Mouse (Mus musculus) kidney, embryonic 16.5 days (tissue): Measurements from ENCODE around the gene Tsc22d4. TPM values are rescaled to one million over a fixed set of nuclear protein-coding genes. Genes with fewer than 3 reads are reported as not detected.

ENCODE experiments used
- ATAC-seq: fragments of 200-750 bp; cut with Nextera tagmentation; 2 replicates; pipeline ENCODE4 v1.8.0; 2017; ENCODE audit warnings: moderate TSS enrichment; ENCODE audit not compliant: low FRiP score, low TSS enrichment
- H3K27ac ChIP-seq: fragments of 300-500 bp; sonication (generic); 2 replicates; pipeline ENCODE4 v1.5.1; 2014; ENCODE audit warnings: low read length
- H3K27me3 ChIP-seq: fragments of 300-500 bp; sonication (generic); 2 replicates; pipeline ENCODE4 v1.6.1; 2014; ENCODE audit warnings: low read length, control low read depth, mixed read lengths; ENCODE audit not compliant: insufficient read depth
- H3K36me3 ChIP-seq: fragments of 300-500 bp; sonication (generic); 2 replicates; pipeline ENCODE4 v1.6.1; 2014; ENCODE audit warnings: low read length, control low read depth, mixed read lengths; ENCODE audit not compliant: insufficient read depth
- H3K4me1 ChIP-seq: fragments of 300-500 bp; sonication (generic); 2 replicates; pipeline ENCODE4 v1.6.1; 2014; ENCODE audit warnings: low read length, control low read depth, mixed read lengths; ENCODE audit not compliant: insufficient read depth
- H3K4me2 ChIP-seq: fragments of 300-500 bp; sonication (generic); replicated peaks from 2 replicates; pipeline ENCODE4 v1.6.1; 2014; ENCODE audit warnings: low read depth, low read length
- H3K4me3 ChIP-seq: fragments of 300-500 bp; sonication (generic); 2 replicates; pipeline ENCODE4 v1.5.1; 2014; ENCODE audit warnings: mild to moderate bottlenecking, low read length
- H3K9ac ChIP-seq: fragments of 300-500 bp; sonication (generic); replicated peaks from 2 replicates; pipeline ENCODE4 v1.6.1; 2014; ENCODE audit warnings: low read length
- H3K9me3 ChIP-seq: fragments of 300-500 bp; sonication (generic); 2 replicates; pipeline ENCODE4 v1.6.1; 2016; ENCODE audit warnings: low read length, control low read depth
- WGBS: fragments of 180-500 bp; shearing (Covaris S2); extraction: QIAGEN DNeasy Blood & Tissue Kit; methylation state at CpG from one replicate; pipeline ENCODE4 v1.1.7; 2014; 5-methylcytosine and 5-hydroxymethylcytosine counted together
- polyA plus RNA-seq: library from polyadenylated mRNA; unstranded; fragments of >200 nt; fragmentation: Nextera tagmentation; extraction: Ambion mirVana; gene quantifications from 2 replicates; pipeline ENCODE4 v1.2.1, GENCODE M21; 2015

Gene Tsc22d4
- polyA plus RNA-seq, 1 experiment from 2014 or later: 129 TPM

GRCm38 (mm10) chr5:137786109-137786942 lies 40.8 kb downstream of the Tsc22d4 start:
- Histone ChIP-seq H3K36me3 (peaks cover 31% of the 10 kb centered on the region), H3K9me3 (no peaks in the 10 kb centered on the region), H3K9ac (peak overlapping the region; percentile 98), H3K4me1 (peaks cover 31% of the 10 kb centered on the region), H3K4me3 (peak overlapping the region; percentile 90), H3K27me3 (no peaks in the 10 kb centered on the region), H3K27ac (peak overlapping the region; percentile 99), H3K4me2 (peak overlapping the region; percentile 66)
- under 1% methylated on average over 79 of the region's 79 CpGs for WGBS
- peak; percentile 93 for ATAC-seq

GRCm38 (mm10) chr5:137787151-137787928 lies 41.8 kb downstream of the Tsc22d4 start, which contains the start of the genes Mepce and Zcwpw1:
TSS of gene Mepce (minus strand) at chr5:137787655.
TSS of gene Zcwpw1 (plus strand) at chr5:137787798.
- WGBS: under 1% methylated on average over 48 of the region's 48 CpGs
- ATAC-seq: peak; percentile 67

GRCm38 (mm10) chr5:137788171-137788570 lies 42.6 kb downstream of the Tsc22d4 start:
- Histone ChIP-seq H3K4me3 (peak overlapping the region; percentile 59), H3K4me2 (peak overlapping the region; percentile 66), H3K27me3 (no peaks in the 10 kb centered on the region), H3K9me3 (no peaks in the 10 kb centered on the region), H3K4me1 (peaks cover 25% of the 10 kb centered on the region), H3K27ac (no peak overlapping the region), H3K36me3 (peaks cover 13% of the 10 kb centered on the region), H3K9ac (peak overlapping the region; percentile 33; the same call in 1 of the 2 replicates)
- no peak for ATAC-seq
- WGBS: 69% methylated on average over 24 of the region's 24 CpGs

More at GRCm38 (mm10) chr5:137787151-137787928, 41.8 kb downstream of the Tsc22d4 start, which contains the start of the genes Mepce and Zcwpw1:
- peak within 1 kb of the TSS; percentile 99 for H3K27ac ChIP-seq
- H3K9ac ChIP-seq: peak within 1 kb of the TSS; percentile 98
- H3K4me2 ChIP-seq: peak within 1 kb of the TSS; percentile 66
- peak within 1 kb of the TSS; percentile 90 for H3K4me3 ChIP-seq
- H3K36me3 ChIP-seq: peaks cover 21% of the 10 kb centered on the region
- H3K4me1 ChIP-seq: peaks cover 31% of the 10 kb centered on the region
- H3K27me3 ChIP-seq: no peaks in the 10 kb centered on the region
- no peaks in the 10 kb centered on the region for H3K9me3 ChIP-seq

GRCm38 (mm10) chr5:137788946-137789531 lies 43.5 kb downstream of the Tsc22d4 start:
- ATAC-seq: no peak
- H3K9me3 ChIP-seq: no peaks in the 10 kb centered on the region
- peaks cover 16% of the 10 kb centered on the region for H3K4me1 ChIP-seq
- no peak overlapping the region for H3K4me2 ChIP-seq
- no peak overlapping the region for H3K9ac ChIP-seq
- H3K27ac ChIP-seq: no peak overlapping the region
- no peak overlapping the region for H3K4me3 ChIP-seq
- H3K27me3 ChIP-seq: no peaks in the 10 kb centered on the region
- WGBS: 93% methylated on average over 2 of the region's 2 CpGs
- peaks cover 8% of the 10 kb centered on the region for H3K36me3 ChIP-seq

- 0 out of 2 replicates have a peak, but pooled peaks cover 4% of the 10 kb centered on the region for H3K4me1 ChIP-seq
- no peak overlapping the region for H3K27ac ChIP-seq
- H3K27me3 ChIP-seq: no peaks in the 10 kb centered on the region
- no peak overlapping the region for H3K4me2 ChIP-seq
- no peak overlapping the region for H3K4me3 ChIP-seq
- H3K9me3 ChIP-seq: no peaks in the 10 kb centered on the region
- no peaks in the 10 kb centered on the region for H3K36me3 ChIP-seq
- ATAC-seq: no peak
- no peak overlapping the region for H3K9ac ChIP-seq
Observed at GRCm38 (mm10) chr5:137791553-137791952, 46.0 kb downstream of the Tsc22d4 start.

GRCm38 (mm10) chr5:137796606-137797005 lies 51.1 kb downstream of the Tsc22d4 start:
- H3K4me2 ChIP-seq: no peak overlapping the region
- H3K9ac ChIP-seq: no peak overlapping the region
- no peak overlapping the region for H3K4me3 ChIP-seq
- WGBS: 83% methylated on average over 3 of the region's 3 CpGs
- no peaks in the 10 kb centered on the region for H3K4me1 ChIP-seq
- no peaks in the 10 kb centered on the region for H3K27me3 ChIP-seq
- H3K9me3 ChIP-seq: no peaks in the 10 kb centered on the region
- H3K27ac ChIP-seq: no peak overlapping the region
- H3K36me3 ChIP-seq: no peaks in the 10 kb centered on the region
- no peak for ATAC-seq

- H3K36me3 ChIP-seq: no peaks in the 10 kb centered on the region
- H3K4me1 ChIP-seq: no peaks in the 10 kb centered on the region
- ATAC-seq: no peak
- 81% methylated on average over 3 of the region's 3 CpGs for WGBS
- no peak overlapping the region for H3K9ac ChIP-seq
- no peak overlapping the region for H3K27ac ChIP-seq
- no peaks in the 10 kb centered on the region for H3K9me3 ChIP-seq
- no peak overlapping the region for H3K4me2 ChIP-seq
- no peaks in the 10 kb centered on the region for H3K27me3 ChIP-seq
- no peak overlapping the region for H3K4me3 ChIP-seq
Observed at GRCm38 (mm10) chr5:137800917-137801316, 55.4 kb downstream of the Tsc22d4 start.

GRCm38 (mm10) chr5:137806158-137806557 lies 60.6 kb downstream of the Tsc22d4 start:
- H3K4me3 ChIP-seq: no peak overlapping the region
- WGBS: 80% methylated on average over 1 of the region's 1 CpGs
- H3K27ac ChIP-seq: no peak overlapping the region
- no peaks in the 10 kb centered on the region for H3K4me1 ChIP-seq
- H3K9ac ChIP-seq: no peak overlapping the region
- no peak overlapping the region for H3K4me2 ChIP-seq
- ATAC-seq: no peak
- H3K36me3 ChIP-seq: no peaks in the 10 kb centered on the region
- no peaks in the 10 kb centered on the region for H3K9me3 ChIP-seq
- H3K27me3 ChIP-seq: no peaks in the 10 kb centered on the region

GRCm38 (mm10) chr5:137808316-137808715 lies 62.8 kb downstream of the Tsc22d4 start:
- no peaks in the 10 kb centered on the region for H3K27me3 ChIP-seq
- H3K9me3 ChIP-seq: no peaks in the 10 kb centered on the region
- no peaks in the 10 kb centered on the region for H3K36me3 ChIP-seq
- 91% methylated on average over 5 of the region's 5 CpGs for WGBS
- no peak overlapping the region for H3K9ac ChIP-seq
- no peak for ATAC-seq
- no peak overlapping the region for H3K27ac ChIP-seq
- H3K4me2 ChIP-seq: no peak overlapping the region
- no peak overlapping the region for H3K4me3 ChIP-seq
- no peaks in the 10 kb centered on the region for H3K4me1 ChIP-seq
